Mouse (Mus musculus) mesoderm, embryonic 11.5 days (tissue): ENCODE measurements around the gene Gm7682.
"Not testable (repeated sequence)": the region's sequence is repeated elsewhere in the genome, so short reads cannot be mapped to it uniquely, and the experiment has no call there.

Experiments used
- DNase-seq: peaks from one replicate; pipeline ENCODE4 v3.0.0-alpha.2; 2012; ENCODE audit warnings: low read depth, low spot score

Gene Gm7682

GRCm38 (mm10) chr5:94445484-94445883, at the start of gene Gm7682:
Gene Gm7682, plus strand, starts transcription at chr5:94445784.
- DNase-seq, result not testable (repeated sequence)
